Mouse (Mus musculus) left cerebral cortex, adult 9 months (tissue): ENCODE data around the gene Gstp2.
"Not testable (repeated sequence)": the region's sequence is repeated elsewhere in the genome, so short reads cannot be mapped to it uniquely, and the experiment has no call there.

ENCODE experiments used
- DNase-seq, 2 experiments: peaks; one replicate each; pipeline ENCODE4 v3.0.0; 2022; ENCODE audit warnings: low spot score in 2 of 2

Gene Gstp2

GRCm38 (mm10) chr19:4070311-4070710 is 24.5 kb upstream of the Gstp2 start:
- no peak for DNase-seq

GRCm38 (mm10) chr19:4068717-4069410 is 23.0 kb upstream of the Gstp2 start:
- no peak for DNase-seq

- not testable (repeated sequence) for DNase-seq
Observed at GRCm38 (mm10) chr19:4068242-4068641, 22.4 kb upstream of the Gstp2 start.

- no peak for DNase-seq
Observed at GRCm38 (mm10) chr19:4066877-4067276, 21.1 kb upstream of the Gstp2 start.

GRCm38 (mm10) chr19:4066280-4066679 is 20.5 kb upstream of the Gstp2 start:
- no peak for DNase-seq

- not testable (repeated sequence) for DNase-seq
Observed at GRCm38 (mm10) chr19:4064501-4064900, 18.7 kb upstream of the Gstp2 start.

- DNase-seq, result not testable (repeated sequence)
Observed at GRCm38 (mm10) chr19:4063357-4063756, 17.5 kb upstream of the Gstp2 start.

- no peak for DNase-seq
Observed at GRCm38 (mm10) chr19:4060899-4061465, 15.2 kb upstream of the Gstp2 start.

- DNase-seq, result not testable (repeated sequence)
Observed at GRCm38 (mm10) chr19:4060044-4060898, 14.4 kb upstream of the Gstp2 start.

- DNase-seq, result no peak
Observed at GRCm38 (mm10) chr19:4059069-4059740, 13.4 kb upstream of the Gstp2 start, which contains the start of gene Gstp3. Gene Gstp3 (minus strand): TSS chr19:4059569.

GRCm38 (mm10) chr19:4058581-4058980 is 12.8 kb upstream of the Gstp2 start:
- no peak for DNase-seq

- DNase-seq, result no peak
Observed at GRCm38 (mm10) chr19:4057962-4058361, 12.1 kb upstream of the Gstp2 start.

- DNase-seq, result no peak
Observed at GRCm38 (mm10) chr19:4057389-4057788, 11.6 kb upstream of the Gstp2 start.

- no peak for DNase-seq
Observed at GRCm38 (mm10) chr19:4056727-4057126, 10.9 kb upstream of the Gstp2 start.

GRCm38 (mm10) chr19:4055947-4056693 is 10.3 kb upstream of the Gstp2 start:
- no peak for DNase-seq

- DNase-seq, result no peak
Observed at GRCm38 (mm10) chr19:4055216-4055946, 9.6 kb upstream of the Gstp2 start.

GRCm38 (mm10) chr19:4054613-4055012 is 8.8 kb upstream of the Gstp2 start:
- no peak for DNase-seq

GRCm38 (mm10) chr19:4052516-4053030 is 6.8 kb upstream of the Gstp2 start:
- DNase-seq, result no peak

GRCm38 (mm10) chr19:4051741-4052515 is 6.1 kb upstream of the Gstp2 start:
- DNase-seq, result peak in 1 of 2 experiments; percentile 32

- DNase-seq, result no peak
Observed at GRCm38 (mm10) chr19:4051016-4051415, 5.2 kb upstream of the Gstp2 start.
